Mouse (Mus musculus) urinary bladder, adult 2 months (tissue): ENCODE data around the gene Slmap. TPM values are rescaled to one million over a fixed set of nuclear protein-coding genes. Genes with fewer than 3 reads are reported as not detected.
"Not testable (repeated sequence)": the region's sequence is repeated elsewhere in the genome, so short reads cannot be mapped to it uniquely, and the experiment has no call there.

Experiments
- DNase-seq: peaks from one replicate; pipeline ENCODE4 v3.0.0; 2022; ENCODE audit warnings: low spot score
- polyA plus RNA-seq: library from polyadenylated mRNA; depleted of rRNA; stranded (reverse); fragments of >200 nt; gene quantifications from 2 replicates; pipeline ENCODE4 v1.2.3, GENCODE M21; 2012

Slmap gene
- polyA plus RNA-seq, 1 experiment = 261 TPM

- no peak for DNase-seq
These were observed 1.5 kb downstream of the Slmap start for GRCm38 (mm10) chr14:26533267-26533666.

DNA sequence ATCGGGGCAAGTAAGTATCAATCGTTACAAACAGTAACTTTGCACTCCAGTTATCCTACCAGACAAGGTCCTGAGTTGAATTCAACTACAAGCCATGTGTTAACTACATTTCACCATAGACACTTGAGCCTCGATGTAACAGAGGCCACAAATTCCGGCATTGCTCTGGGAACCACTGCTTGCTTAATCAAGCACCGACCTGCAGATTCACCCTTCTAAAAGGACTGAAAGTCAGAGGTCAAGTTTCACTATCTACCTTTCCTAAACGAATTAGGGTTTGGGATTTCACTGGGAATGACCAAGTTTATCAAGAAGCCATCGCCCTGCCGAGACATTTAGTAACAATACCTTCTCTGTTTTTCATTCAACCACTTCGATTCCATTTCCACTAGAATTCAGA, 2.0 kb downstream of the Slmap start:
- DNase-seq = no peak

- no peak for DNase-seq
These were observed 3.1 kb downstream of the Slmap start for GRCm38 (mm10) chr14:26531410-26532313.

DNA sequence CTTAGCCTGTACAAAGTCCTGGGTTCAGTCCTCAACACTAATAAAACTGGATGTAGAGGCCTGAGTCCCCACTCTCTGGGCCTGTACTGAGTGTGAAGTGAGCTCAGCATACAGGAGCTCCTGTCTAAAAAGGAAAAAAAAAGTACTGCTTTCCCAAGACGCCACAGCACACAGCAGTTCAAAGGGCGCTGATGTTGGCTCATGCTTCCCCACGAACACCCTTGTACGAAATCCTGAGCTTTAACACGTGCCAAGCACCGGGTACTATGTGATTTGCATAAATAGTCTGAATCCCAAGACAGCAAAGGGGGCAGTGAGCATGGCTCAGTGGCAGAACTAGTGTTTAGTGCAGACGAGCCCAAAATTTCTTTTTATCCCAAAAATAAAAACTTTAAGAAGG, 4.4 kb downstream of the Slmap start:
- DNase-seq = no peak

DNA sequence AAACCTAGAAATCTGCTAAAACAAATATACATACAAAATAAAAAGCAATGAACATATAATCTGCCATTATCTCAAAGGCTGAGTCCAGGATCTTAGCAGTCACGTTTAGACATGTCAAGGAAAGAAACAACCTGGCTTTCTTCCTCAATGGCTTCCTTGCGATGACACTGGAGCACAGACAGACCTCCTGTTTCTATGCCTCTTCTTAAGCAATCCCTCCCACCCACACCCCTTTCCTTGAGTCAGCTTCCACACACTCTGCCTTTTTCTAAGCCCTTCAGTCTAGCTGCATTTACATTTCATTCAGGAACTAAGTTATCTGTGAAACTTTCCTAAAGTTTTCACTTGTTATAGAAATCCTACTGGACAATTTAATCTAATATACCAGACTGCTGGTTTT, 6.4 kb downstream of the Slmap start:
- no peak for DNase-seq

- DNase-seq = no peak
These were observed 8.8 kb downstream of the Slmap start for GRCm38 (mm10) chr14:26525955-26526354.

GRCm38 (mm10) chr14:26523082-26523481, 11.6 kb downstream of the Slmap start:
- DNase-seq = no peak

DNA sequence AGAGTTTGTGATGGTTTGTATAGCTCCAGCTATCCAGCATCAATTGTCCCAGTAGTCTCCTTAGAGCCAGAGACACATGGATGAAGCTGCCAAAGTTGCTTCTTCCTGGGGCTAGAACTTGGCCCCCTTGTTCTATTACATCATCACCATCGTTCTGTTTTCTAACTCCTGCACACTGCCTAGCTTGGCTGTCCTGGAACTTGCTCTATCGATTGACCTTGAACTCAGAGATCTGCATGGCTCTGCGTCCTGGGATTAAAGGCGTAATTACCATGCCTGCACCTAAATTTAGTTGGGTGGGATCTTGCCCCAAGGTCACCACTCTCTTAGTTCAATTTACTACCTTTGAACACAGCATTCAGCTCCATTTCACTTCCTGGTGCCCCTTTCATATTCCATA, 14.9 kb downstream of the Slmap start:
- no peak for DNase-seq

DNA sequence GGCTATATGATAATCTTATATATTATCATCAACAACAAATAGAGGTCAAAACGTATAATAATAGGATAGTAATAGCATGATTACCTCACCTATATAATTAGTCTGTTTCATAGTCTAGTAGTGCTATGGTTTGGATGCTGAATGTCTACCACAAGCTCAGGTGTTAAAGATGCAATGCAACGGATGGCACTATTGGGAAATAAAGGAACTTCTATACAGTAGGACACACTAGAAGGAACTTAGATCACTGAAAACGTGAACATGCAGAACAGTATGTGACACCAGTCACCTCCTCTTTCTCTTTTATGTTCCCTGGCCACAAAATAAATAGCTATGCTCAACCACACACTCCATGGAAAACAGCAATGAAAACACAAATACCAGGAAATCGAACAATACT, 16.9 kb downstream of the Slmap start:
- no peak for DNase-seq

DNA sequence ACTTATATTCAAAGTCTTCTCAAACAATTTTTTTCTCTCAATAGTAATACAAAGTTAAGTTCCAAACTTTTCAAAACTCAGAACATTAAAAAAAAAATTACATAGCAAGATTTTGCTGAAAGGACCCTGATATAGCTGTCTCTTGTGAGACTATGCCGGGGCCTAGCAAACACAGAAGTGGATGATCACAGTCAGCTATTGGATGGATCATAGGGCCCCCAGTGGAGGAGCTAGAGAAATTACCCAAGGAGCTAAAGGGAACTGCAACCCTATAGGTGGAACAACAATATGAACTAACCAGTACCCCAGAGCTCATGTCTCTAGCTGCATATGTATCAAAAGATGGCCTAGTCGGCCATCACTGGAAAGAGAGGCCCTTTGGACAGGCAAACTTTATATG, 18.5 kb downstream of the Slmap start:
- not testable (repeated sequence) for DNase-seq

- DNase-seq = no peak
These were observed 18.9 kb downstream of the Slmap start for GRCm38 (mm10) chr14:26515802-26516201.

GRCm38 (mm10) chr14:26510545-26510944, 24.2 kb downstream of the Slmap start:
- DNase-seq = no peak

DNA sequence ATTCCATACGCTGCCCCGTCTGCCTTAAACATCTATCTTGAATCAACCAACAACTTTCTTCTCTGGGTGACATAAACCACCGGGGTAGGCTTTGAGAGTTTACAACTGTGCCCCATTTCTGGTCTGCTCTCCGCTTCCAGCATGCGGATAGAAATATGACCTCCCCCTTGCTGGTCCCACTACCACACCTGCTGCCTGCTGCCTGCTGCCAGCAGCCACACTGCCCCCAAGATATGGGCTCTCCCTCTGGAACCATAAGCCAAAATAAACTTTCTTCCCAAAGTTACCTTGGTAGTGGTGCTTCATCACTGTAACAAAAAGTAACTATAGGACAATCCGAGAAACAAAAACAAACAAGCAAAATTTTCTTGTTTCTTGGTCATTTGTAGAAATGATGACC, 26.6 kb downstream of the Slmap start:
- DNase-seq = no peak

GRCm38 (mm10) chr14:26507361-26507760, 27.4 kb downstream of the Slmap start:
- DNase-seq = no peak

DNA sequence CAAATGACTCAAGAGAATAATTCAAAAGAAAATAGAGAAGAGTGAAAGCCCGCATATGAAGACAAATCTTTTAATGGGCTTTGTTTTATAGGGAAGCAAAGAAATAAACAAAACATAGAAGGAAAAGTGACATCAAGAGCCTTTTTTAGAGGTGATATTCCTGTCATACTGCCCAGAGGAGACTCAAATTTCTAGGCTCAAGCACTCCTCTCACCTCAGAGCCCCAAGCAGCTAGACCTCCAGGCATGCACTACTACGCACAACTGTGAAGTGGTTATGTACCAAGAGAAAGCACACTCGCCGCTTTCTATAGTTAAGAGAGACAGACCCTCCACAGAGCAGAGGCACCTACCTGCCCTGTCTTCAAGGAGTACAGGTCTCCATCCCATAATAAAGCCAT, 30.2 kb downstream of the Slmap start:
- DNase-seq = no peak

GRCm38 (mm10) chr14:26500136-26500933, 34.4 kb downstream of the Slmap start:
- DNase-seq = no peak

- DNase-seq = no peak
These were observed 39.7 kb downstream of the Slmap start for GRCm38 (mm10) chr14:26495021-26495420.

DNA sequence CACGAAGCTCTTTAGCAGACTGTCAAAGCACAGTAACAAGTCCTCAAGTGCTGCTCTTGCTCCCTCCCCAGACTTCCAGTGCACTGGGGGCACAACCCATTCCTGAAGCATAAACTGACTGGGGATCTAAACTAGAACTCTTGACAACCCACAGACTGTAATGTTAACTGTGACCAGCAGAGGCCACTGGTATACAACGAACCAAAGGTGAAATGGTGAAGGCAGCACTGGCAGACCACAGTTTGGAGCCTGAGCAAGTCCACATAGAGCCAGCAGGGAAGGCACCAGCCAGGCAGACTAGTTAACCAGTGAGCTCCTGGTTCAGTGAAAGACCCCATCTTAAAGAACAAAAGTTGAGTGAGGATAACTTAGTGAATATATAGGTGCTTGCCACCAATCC, 43.6 kb downstream of the Slmap start:
- DNase-seq = no peak

GRCm38 (mm10) chr14:26488329-26489020, 46.3 kb downstream of the Slmap start:
- DNase-seq = no peak

GRCm38 (mm10) chr14:26486416-26487198, 48.1 kb downstream of the Slmap start:
- no peak for DNase-seq

DNA sequence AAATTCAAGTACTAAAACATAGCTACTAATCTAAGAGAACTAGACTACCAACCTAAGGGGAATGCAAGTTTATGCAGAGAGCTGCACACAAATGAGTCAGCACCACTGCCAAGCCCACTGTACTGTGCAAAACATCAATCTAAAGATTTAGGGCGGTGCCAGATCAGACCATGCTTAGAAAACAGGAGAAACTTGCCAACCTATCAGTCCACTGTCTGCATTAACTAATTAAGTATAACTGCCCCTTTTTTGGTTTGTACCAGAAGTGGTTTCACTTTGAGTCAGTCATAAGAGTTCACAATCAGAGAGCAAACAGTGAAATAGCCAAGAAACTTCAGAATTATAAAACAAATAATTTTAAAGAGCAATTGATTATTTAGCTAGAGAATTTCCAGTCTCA, 53.3 kb downstream of the Slmap start:
- no peak for DNase-seq

DNA sequence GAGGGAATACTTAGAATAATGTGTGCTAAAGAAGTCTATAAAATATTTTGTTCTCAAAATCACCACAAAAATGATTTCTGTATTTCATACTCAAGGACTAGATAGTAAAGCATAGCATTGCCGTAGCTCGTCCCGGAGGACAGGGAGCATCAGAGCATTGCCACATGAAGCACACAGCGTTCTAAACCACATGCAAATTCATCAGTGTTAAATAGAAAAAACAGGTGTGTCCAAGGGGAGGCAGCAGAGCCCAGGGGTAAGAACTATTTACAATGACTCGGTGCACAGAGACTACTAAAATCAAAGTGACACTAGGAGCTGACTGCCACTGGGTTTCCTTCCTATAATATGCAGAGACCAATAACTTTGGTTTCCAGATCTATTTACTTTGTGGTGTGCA, 57.0 kb downstream of the Slmap start:
- no peak for DNase-seq
